Comparison of ENCODE assay signal across 30 mouse cellular contexts in the genomic region with DNA sequence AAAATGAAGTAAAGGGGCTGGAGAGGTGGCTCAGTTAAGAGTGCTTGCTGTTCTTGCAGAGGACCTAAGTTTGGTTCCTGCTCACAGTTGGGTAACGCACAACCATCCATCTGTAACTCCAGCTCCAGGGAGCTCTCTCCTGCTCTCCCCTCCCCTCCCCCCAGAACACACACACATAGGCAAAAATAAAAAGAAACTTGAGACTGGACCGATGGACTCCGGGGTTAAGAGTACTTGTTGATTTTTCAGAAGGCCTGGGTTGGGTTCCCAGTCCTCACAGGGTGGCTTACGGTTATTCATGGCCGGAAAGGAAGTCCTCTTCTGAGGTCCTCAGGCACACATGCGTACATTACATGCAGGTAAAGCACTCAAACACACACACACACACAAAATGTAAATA. TPM values are rescaled to one million over a fixed set of nuclear protein-coding genes. Genes with fewer than 3 reads are reported as not detected.
"Had no signal": no experiment of that assay in that cellular context is flagged by ENCODE, and none has a peak within 500 bp of the region (broad histone marks: within the 10 kb centered on the region; RNA-seq: fewer than 3 reads in every experiment).

No protein-coding gene starts in this region.

- H3K4me3 ChIP-seq: heart, adult 2 months; heart, embryonic 13.5 days; heart, embryonic 15.5 days; hindbrain, embryonic 13.5 days; hindbrain, embryonic 15.5 days; kidney, embryonic 15.5 days; limb, embryonic 13.5 days; limb, embryonic 15.5 days; liver, embryonic 12.5 days had no signal

- H3K9ac ChIP-seq: heart, embryonic 13.5 days; heart, embryonic 15.5 days; hindbrain, embryonic 13.5 days; hindbrain, embryonic 15.5 days; kidney, embryonic 15.5 days; limb, embryonic 13.5 days; limb, embryonic 15.5 days; liver, embryonic 12.5 days; liver, embryonic 14.5 days had no signal

- H3K36me3 ChIP-seq: heart, embryonic 13.5 days; heart, embryonic 15.5 days; hindbrain, embryonic 13.5 days; hindbrain, embryonic 15.5 days; kidney, embryonic 15.5 days; limb, embryonic 13.5 days; limb, embryonic 15.5 days; liver, embryonic 12.5 days had no signal

- DNase-seq: gastrocnemius, postnatal 14 days; gastrocnemius, postnatal 36 days; heart, adult 11 months; heart, adult 2 months; heart, postnatal 14 days; heart, postnatal 36 days; kidney, adult 11 months; layer of hippocampus, adult 9-11 months; layer of hippocampus, postnatal 36 days; left cerebral cortex, postnatal 4 days had no signal

- H3K9me3 ChIP-seq: heart, embryonic 13.5 days; heart, embryonic 15.5 days; hindbrain, embryonic 13.5 days; hindbrain, embryonic 15.5 days; kidney, embryonic 15.5 days; limb, embryonic 13.5 days; limb, embryonic 15.5 days; liver, embryonic 12.5 days had no signal

- H3K27ac ChIP-seq: heart, adult 2 months; heart, embryonic 13.5 days; heart, embryonic 15.5 days; hindbrain, embryonic 13.5 days; hindbrain, embryonic 15.5 days; hindbrain, postnatal 0 days; kidney, embryonic 15.5 days; kidney, postnatal 0 days; limb, embryonic 13.5 days; limb, embryonic 15.5 days; liver, embryonic 12.5 days; liver, embryonic 14.5 days had no signal

RNA-seq across cellular contexts. Expression of gene Phlda2, which starts 1.0 kb away (rescaled TPM):
- total RNA-seq: gastrocnemius, adult 18-20 months; gastrocnemius, adult 8-10 months; gastrocnemius, postnatal 14 days; gastrocnemius, postnatal 36 days; heart, adult 2 months; heart, postnatal 14 days; heart, postnatal 36 days; layer of hippocampus, adult 18-20 months; layer of hippocampus, postnatal 14 days; layer of hippocampus, postnatal 36 days; left cerebral cortex, adult 18-20 months; left cerebral cortex, adult 8-10 months; left cerebral cortex, postnatal 10 days; left cerebral cortex, postnatal 25 days; left cerebral cortex, postnatal 4 days had no signal
- polyA plus RNA-seq: heart, adult 2 months; heart, postnatal 0 days had no signal

RNA-seq across cellular contexts. Expression of gene Slc22a18, which starts 30.4 kb away (rescaled TPM):
- total RNA-seq: left cerebral cortex, postnatal 4 days had no signal
